Mouse (Mus musculus) midbrain, embryonic 13.5 days (tissue): ENCODE results near the gene Eaf2. TPM values are rescaled to one million over a fixed set of nuclear protein-coding genes. Genes with fewer than 3 reads are reported as not detected.
A peak's percentile ranks its signal among the peaks of the same experiment; 100 is the strongest.

ENCODE experiments used
- ATAC-seq: fragments of 200-750 bp; cut with Nextera tagmentation; 2 replicates; pipeline ENCODE4 v1.8.0; 2017; ENCODE audit warnings: mild to moderate bottlenecking, moderate TSS enrichment, moderate library complexity
- H3K27ac ChIP-seq: fragments of 300-500 bp; sonication (generic); 2 replicates; pipeline ENCODE4 v1.5.1; 2015; ENCODE audit warnings: inconsistent platforms, mild to moderate bottlenecking, moderate library complexity
- H3K27me3 ChIP-seq: fragments of 300-500 bp; sonication (generic); 2 replicates; pipeline ENCODE4 v1.6.1; 2015; ENCODE audit warnings: mild to moderate bottlenecking, inconsistent platforms
- H3K36me3 ChIP-seq: fragments of 300-500 bp; sonication (generic); 2 replicates; pipeline ENCODE4 v1.6.1; 2015; ENCODE audit warnings: mild to moderate bottlenecking, inconsistent platforms
- H3K4me1 ChIP-seq: fragments of 300-500 bp; sonication (generic); replicated peaks from 2 replicates; pipeline ENCODE4 v1.6.1; 2015; ENCODE audit warnings: inconsistent platforms
- H3K4me2 ChIP-seq: fragments of 300-500 bp; sonication (generic); replicated peaks from 2 replicates; pipeline ENCODE4 v1.6.1; 2015; ENCODE audit warnings: moderate library complexity, mild to moderate bottlenecking, inconsistent platforms
- H3K4me3 ChIP-seq: fragments of 300-500 bp; sonication (generic); replicated peaks from 2 replicates; pipeline ENCODE4 v1.5.1; 2015; ENCODE audit warnings: mild to moderate bottlenecking, inconsistent platforms
- H3K9ac ChIP-seq: fragments of 300-500 bp; sonication (generic); replicated peaks from 2 replicates; pipeline ENCODE4 v1.6.1; 2015; ENCODE audit warnings: mild to moderate bottlenecking, inconsistent platforms
- H3K9me3 ChIP-seq: fragments of 300-500 bp; sonication (generic); 2 replicates; pipeline ENCODE4 v1.6.1; 2016; ENCODE audit warnings: mild to moderate bottlenecking, inconsistent platforms
- WGBS: fragments of 180-500 bp; shearing (Covaris S2); methylation state at CpG from one replicate; pipeline ENCODE4 v1.1.7; 2015; 5-methylcytosine and 5-hydroxymethylcytosine counted together
- polyA plus RNA-seq: library from polyadenylated mRNA; unstranded; fragments of >200 nt; fragmentation: Nextera tagmentation; extraction: Ambion mirVana; gene quantifications from 2 replicates; pipeline ENCODE4 v1.2.1, GENCODE M21; 2015

Eaf2 gene
- polyA plus RNA-seq, 1 experiment from 2014 or later, result 0.89 TPM

DNA sequence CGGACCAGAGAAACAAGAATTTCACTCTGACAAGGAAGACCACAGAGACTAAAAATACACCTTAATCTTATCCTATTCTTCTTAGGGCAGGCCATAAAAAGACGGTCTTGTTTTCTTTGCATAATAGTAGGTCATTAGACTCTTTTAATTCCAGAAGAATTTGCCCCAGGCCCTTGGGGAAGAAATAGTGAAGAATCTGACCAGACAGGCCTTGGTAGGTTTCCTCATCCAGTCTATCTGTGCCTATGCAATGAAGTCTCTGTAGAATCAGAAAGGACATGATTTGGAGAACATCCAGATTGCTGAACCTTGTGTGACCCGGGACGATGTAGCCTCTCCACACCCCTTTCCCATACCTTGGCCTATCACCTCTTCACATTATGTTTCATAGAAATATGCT, 84.6 kb downstream of the Eaf2 start:
- H3K4me3 ChIP-seq, result no peak overlapping the region
- H3K9ac ChIP-seq, result no peak overlapping the region
- no peak overlapping the region for H3K4me2 ChIP-seq
- H3K4me1 ChIP-seq, result no peaks in the 10 kb centered on the region
- no peak overlapping the region for H3K27ac ChIP-seq
- peaks cover 5% of the 10 kb centered on the region; the same call in 1 of the 2 replicates for H3K9me3 ChIP-seq
- ATAC-seq, result no peak
- 93% methylated on average over 4 of the region's 4 CpGs for WGBS
- H3K27me3 ChIP-seq, result no peaks in the 10 kb centered on the region
- H3K36me3 ChIP-seq, result no peaks in the 10 kb centered on the region

DNA sequence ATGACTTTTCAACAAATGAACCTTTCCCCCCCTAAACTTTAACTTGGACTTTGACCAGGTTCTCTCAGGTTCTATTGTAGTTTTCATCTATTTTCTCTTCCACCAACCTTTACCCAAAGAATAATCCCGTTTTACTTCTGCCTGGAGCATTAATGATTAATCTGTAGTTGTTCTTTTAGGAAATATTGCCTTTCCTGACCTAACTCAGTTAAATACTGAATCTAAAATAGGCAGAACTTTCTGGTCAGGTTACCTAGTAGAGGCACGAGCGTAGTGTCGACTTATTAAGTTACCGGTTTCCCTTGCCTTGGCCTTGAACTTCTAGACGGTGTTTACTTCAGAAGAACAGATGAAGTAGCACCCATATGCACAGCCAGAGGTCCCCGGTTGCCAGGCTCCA, 88.3 kb downstream of the Eaf2 start:
- WGBS, result 89% methylated on average over 7 of the region's 7 CpGs
- H3K9ac ChIP-seq, result no peak overlapping the region

DNA sequence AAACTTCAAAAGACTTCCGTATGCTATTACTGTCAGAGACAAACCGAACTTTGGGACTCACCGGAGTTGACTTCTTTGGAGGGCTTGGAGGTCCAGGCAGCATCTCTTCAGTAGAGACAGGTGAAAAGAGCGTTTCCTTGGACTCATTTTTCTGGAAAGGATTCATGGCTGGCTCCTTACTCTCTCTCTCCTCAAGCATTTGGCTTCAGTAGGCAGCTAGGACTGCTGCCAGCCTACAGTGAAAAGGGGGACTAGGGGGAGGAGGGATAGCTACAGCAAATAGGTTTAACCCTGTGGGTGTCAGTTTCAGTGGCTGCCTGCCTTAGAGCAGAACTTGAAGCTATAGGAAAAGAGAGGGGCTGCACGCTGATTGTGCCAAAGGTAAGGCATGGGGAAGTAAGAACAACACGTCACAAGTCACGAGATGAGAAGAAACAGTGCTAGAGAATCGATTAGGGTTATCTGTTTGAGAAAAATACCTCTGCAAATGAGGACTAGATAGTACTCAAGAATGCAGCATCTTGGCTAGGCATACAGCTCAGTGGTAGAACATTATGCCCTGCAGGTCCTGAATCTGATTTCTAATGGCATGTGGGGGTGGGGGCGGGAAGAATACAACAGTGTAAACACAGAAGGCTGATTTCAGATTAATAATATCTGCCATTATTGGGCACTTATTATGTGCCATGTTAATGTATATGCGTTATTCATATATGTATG, 90.0 kb downstream of the Eaf2 start, which contains the start of gene Slc15a2:
Slc15a2 (minus strand) TSS at position 369 of the 720 bp plus-strand sequence.
- WGBS, result 80% methylated on average over 10 of the region's 10 CpGs
- Histone ChIP-seq H3K9ac (no peak within 1 kb of the TSS), H3K27me3 (no peaks in the 10 kb centered on the region), H3K4me3 (no peak within 1 kb of the TSS), H3K4me1 (no peaks in the 10 kb centered on the region), H3K27ac (peak within 1 kb of the TSS; percentile 54; the same call in 1 of the 2 replicates), H3K4me2 (no peak within 1 kb of the TSS), H3K9me3 (no peaks in the 10 kb centered on the region), H3K36me3 (no peaks in the 10 kb centered on the region)
- ATAC-seq, result peak; percentile 67; the same call in 1 of the 2 replicates

More for the DNA sequence above, 88.3 kb downstream of the Eaf2 start:
- Histone ChIP-seq H3K4me1 (no peaks in the 10 kb centered on the region), H3K27ac (no peak overlapping the region), H3K4me2 (no peak overlapping the region), H3K9me3 (peaks cover 5% of the 10 kb centered on the region; the same call in 1 of the 2 replicates), H3K4me3 (no peak overlapping the region), H3K27me3 (no peaks in the 10 kb centered on the region), H3K36me3 (no peaks in the 10 kb centered on the region)
- no peak for ATAC-seq

DNA sequence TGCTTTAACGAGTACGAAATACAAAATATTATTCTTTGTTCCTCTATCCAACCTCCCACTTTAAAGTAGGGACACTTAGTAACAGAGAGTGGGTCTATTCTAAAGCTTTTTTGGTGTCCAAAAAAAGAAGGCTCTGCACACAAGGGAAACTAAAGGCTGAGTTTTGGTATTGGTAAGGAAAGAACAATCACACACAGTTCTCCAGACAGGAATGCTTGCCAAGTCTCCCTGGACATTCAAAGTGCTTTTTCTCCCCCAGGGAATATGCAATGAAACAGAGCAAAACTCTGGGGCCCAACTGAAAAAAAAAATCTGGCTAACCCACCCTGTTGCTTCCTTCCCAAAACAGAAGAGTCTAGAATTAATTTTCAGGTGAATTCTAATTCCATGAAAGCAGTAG, 90.7 kb downstream of the Eaf2 start:
- 88% methylated on average over 2 of the region's 2 CpGs for WGBS
- H3K4me2 ChIP-seq, result no peak overlapping the region
- no peaks in the 10 kb centered on the region for H3K27me3 ChIP-seq
- H3K36me3 ChIP-seq, result no peaks in the 10 kb centered on the region
- H3K4me3 ChIP-seq, result no peak overlapping the region
- no peak for ATAC-seq
- no peaks in the 10 kb centered on the region for H3K4me1 ChIP-seq
- H3K9ac ChIP-seq, result no peak overlapping the region
- H3K9me3 ChIP-seq, result no peaks in the 10 kb centered on the region
- H3K27ac ChIP-seq, result peak overlapping the region; percentile 54; the same call in 1 of the 2 replicates

- ATAC-seq, result no peak
Measured at GRCm38 (mm10) chr16:36775658-36776057, 99.1 kb downstream of the Eaf2 start.

DNA sequence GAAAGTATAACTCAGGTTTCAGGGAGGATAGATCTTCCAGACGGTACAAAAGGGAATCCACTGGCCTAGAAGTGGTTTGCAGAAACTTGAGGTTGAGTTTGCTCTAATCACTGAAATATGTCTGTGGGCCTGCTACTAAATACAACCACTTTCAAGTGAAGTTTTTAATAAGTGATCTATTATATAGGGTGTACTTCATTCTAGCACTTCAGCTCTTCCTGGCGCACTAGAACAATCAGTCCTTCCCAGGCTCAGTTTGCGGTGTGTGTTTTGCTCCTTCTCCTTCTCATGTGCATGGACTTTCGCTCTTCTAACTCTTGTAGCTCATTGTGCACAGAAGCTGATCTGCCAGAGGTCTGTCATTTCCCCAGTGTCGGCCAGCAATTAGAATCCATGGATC, 101.8 kb downstream of the Eaf2 start:
- Histone ChIP-seq H3K4me3 (no peak overlapping the region), H3K36me3 (no peaks in the 10 kb centered on the region), H3K9me3 (no peaks in the 10 kb centered on the region), H3K27me3 (no peaks in the 10 kb centered on the region), H3K4me2 (no peak overlapping the region), H3K4me1 (no peaks in the 10 kb centered on the region), H3K27ac (no peak overlapping the region), H3K9ac (no peak overlapping the region)
- no peak for ATAC-seq
- WGBS, result 96% methylated on average over 5 of the region's 5 CpGs

More at GRCm38 (mm10) chr16:36775658-36776057, 99.1 kb downstream of the Eaf2 start:
- Histone ChIP-seq H3K9me3 (no peaks in the 10 kb centered on the region), H3K36me3 (no peaks in the 10 kb centered on the region), H3K27ac (no peak overlapping the region), H3K4me1 (no peaks in the 10 kb centered on the region), H3K27me3 (no peaks in the 10 kb centered on the region), H3K4me3 (no peak overlapping the region), H3K9ac (no peak overlapping the region), H3K4me2 (no peak overlapping the region)
- 70% methylated on average over 6 of the region's 6 CpGs for WGBS

- Histone ChIP-seq H3K27ac (no peak overlapping the region), H3K4me2 (no peak overlapping the region), H3K27me3 (no peaks in the 10 kb centered on the region), H3K4me3 (no peak overlapping the region), H3K4me1 (no peaks in the 10 kb centered on the region), H3K9me3 (no peaks in the 10 kb centered on the region), H3K36me3 (no peaks in the 10 kb centered on the region), H3K9ac (no peak overlapping the region)
- ATAC-seq, result no peak
- WGBS, result 89% methylated on average over 3 of the region's 3 CpGs
Measured at GRCm38 (mm10) chr16:36771703-36772102, 103.1 kb downstream of the Eaf2 start.

DNA sequence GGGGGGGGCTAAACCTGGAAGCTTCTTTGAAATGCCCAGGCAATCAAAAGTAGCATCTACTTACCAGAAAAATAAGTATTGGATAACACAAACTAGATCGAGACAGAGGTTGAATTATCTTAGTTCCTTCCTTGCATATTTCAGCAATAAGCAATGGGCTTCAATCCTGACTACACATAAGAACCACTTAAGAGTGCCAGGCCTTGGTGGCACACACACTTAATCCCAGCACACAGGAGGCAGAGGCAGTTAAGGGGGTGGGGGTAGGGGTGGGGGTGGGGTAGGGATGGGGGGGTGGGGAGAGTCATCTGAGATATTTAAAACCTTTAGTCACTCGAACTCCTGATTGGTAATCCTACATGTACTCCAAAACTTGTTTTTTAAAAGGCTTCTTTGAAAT, 103.6 kb downstream of the Eaf2 start:
- no peaks in the 10 kb centered on the region for H3K36me3 ChIP-seq
- WGBS, result 62% methylated on average over 2 of the region's 2 CpGs
- no peaks in the 10 kb centered on the region for H3K4me1 ChIP-seq
- no peak overlapping the region for H3K4me2 ChIP-seq
- no peaks in the 10 kb centered on the region for H3K9me3 ChIP-seq
- H3K27me3 ChIP-seq, result no peaks in the 10 kb centered on the region
- no peak overlapping the region for H3K4me3 ChIP-seq
- no peak overlapping the region for H3K9ac ChIP-seq
- no peak for ATAC-seq
- H3K27ac ChIP-seq, result no peak overlapping the region

GRCm38 (mm10) chr16:36770830-36771229, 104.0 kb downstream of the Eaf2 start:
- WGBS, result 36% methylated on average over 4 of the region's 4 CpGs
- no peak overlapping the region for H3K27ac ChIP-seq
- no peak overlapping the region for H3K9ac ChIP-seq
- H3K4me1 ChIP-seq, result no peaks in the 10 kb centered on the region
- H3K36me3 ChIP-seq, result no peaks in the 10 kb centered on the region
- no peak overlapping the region for H3K4me3 ChIP-seq
- no peaks in the 10 kb centered on the region for H3K27me3 ChIP-seq
- H3K4me2 ChIP-seq, result no peak overlapping the region
- H3K9me3 ChIP-seq, result no peaks in the 10 kb centered on the region
- ATAC-seq, result no peak

DNA sequence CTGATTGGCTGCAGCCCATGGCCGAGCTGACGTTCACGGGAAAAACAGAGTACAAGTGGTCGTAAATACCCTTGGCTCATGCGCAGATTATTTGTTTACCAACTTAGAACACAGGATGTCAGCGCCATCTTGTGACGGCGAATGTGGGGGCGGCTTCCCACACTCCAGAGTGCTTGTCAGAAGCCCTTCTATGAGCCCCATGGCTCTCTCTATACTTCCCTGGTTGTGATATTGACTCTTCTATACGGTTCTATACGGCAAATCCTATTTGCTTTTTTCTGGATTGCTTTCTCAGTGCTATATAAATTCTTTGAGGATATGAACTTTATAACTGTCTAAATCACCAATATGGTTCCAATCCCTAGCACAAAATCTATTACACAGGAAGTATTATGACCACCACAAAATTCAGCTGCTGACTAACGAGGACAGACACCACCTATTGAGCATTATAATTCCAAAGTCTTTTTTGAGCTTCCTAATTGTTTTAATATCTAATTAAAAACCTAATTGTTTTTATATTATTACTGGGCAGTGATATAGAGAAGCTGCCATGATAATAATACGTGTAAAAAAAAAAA, 104.5 kb downstream of the Eaf2 start:
- no peaks in the 10 kb centered on the region for H3K27me3 ChIP-seq
- no peaks in the 10 kb centered on the region for H3K9me3 ChIP-seq
- H3K4me2 ChIP-seq, result no peak overlapping the region
- 83% methylated on average over 9 of the region's 13 CpGs for WGBS
- no peaks in the 10 kb centered on the region for H3K36me3 ChIP-seq
- no peak overlapping the region for H3K27ac ChIP-seq
- no peak overlapping the region for H3K9ac ChIP-seq
- ATAC-seq, result 0 out of 2 replicates have a peak, but pooled peaks have one; percentile 60
- H3K4me1 ChIP-seq, result no peaks in the 10 kb centered on the region
- H3K4me3 ChIP-seq, result no peak overlapping the region

GRCm38 (mm10) chr16:36751979-36752378, 122.8 kb downstream of the Eaf2 start:
- Histone ChIP-seq H3K36me3 (no peaks in the 10 kb centered on the region; the same call in 1 of the 2 replicates), H3K4me1 (no peaks in the 10 kb centered on the region), H3K4me3 (no peak overlapping the region), H3K9ac (no peak overlapping the region), H3K27me3 (no peaks in the 10 kb centered on the region), H3K27ac (no peak overlapping the region), H3K9me3 (no peaks in the 10 kb centered on the region), H3K4me2 (no peak overlapping the region)
- no peak for ATAC-seq
- WGBS, result 88% methylated on average over 3 of the region's 3 CpGs

- Histone ChIP-seq H3K4me2 (no peak overlapping the region), H3K36me3 (no peaks in the 10 kb centered on the region), H3K9me3 (no peaks in the 10 kb centered on the region), H3K4me1 (no peaks in the 10 kb centered on the region), H3K4me3 (no peak overlapping the region), H3K9ac (no peak overlapping the region), H3K27me3 (no peaks in the 10 kb centered on the region), H3K27ac (no peak overlapping the region)
- 72% methylated on average over 2 of the region's 2 CpGs for WGBS
- no peak for ATAC-seq
Measured at GRCm38 (mm10) chr16:36747767-36748166, 127.0 kb downstream of the Eaf2 start.
